Mouse (Mus musculus) inflammation-experienced regulatory T-cells, adult 16 weeks (primary cell): ENCODE measurements around the gene Csk. TPM values are rescaled to one million over a fixed set of nuclear protein-coding genes. Genes with fewer than 3 reads are reported as not detected.

Experiments used
- polyA plus RNA-seq: library from polyadenylated mRNA; unstranded; fragments of 100-300 nt; shearing (Covaris generic); gene quantifications from one replicate; pipeline ENCODE4 v1.2.1, GENCODE M21; 2017

The Csk gene
- polyA plus RNA-seq: 193 TPM

GRCm38 (mm10) chr9:57653283-57653682, at the start of gene Csk:
TSS of gene Csk (minus strand) at chr9:57653631.

GRCm38 (mm10) chr9:57687751-57688150, 34.3 kb upstream of the Csk start, which contains the start of gene Cyp1a1:
TSS of gene Cyp1a1 (plus strand) at chr9:57687928.

GRCm38 (mm10) chr9:57683520-57683919, 30.1 kb upstream of the Csk start, which contains the start of gene Cyp1a2:
TSS of gene Cyp1a2 (minus strand) at chr9:57683703.

GRCm38 (mm10) chr9:57620674-57621073, 32.8 kb downstream of the Csk start, which contains the start of gene Lman1l:
TSS of gene Lman1l (minus strand) at chr9:57620774.

GRCm38 (mm10) chr9:57606139-57606851, 47.1 kb downstream of the Csk start, which contains the start of gene Cplx3:
TSS of gene Cplx3 (minus strand) at chr9:57606281.

GRCm38 (mm10) chr9:57589224-57590126, 64.0 kb downstream of the Csk start, which contains the start of gene Ulk3:
TSS of gene Ulk3 (plus strand) at chr9:57589452.

Other genes with a start within 250 kb of the Csk start
- 185 TPM for gene Ppcdc, start 213.5 kb downstream of the Csk start, polyA plus RNA-seq
- 0.73 TPM for gene Scamp5, start 185.6 kb downstream of the Csk start, polyA plus RNA-seq
- not detected for gene Rpp25, start 149.6 kb downstream of the Csk start, polyA plus RNA-seq
- 235 TPM for gene Cox5a, start 132.4 kb downstream of the Csk start, polyA plus RNA-seq
- gene Fam219b, start 116.1 kb downstream of the Csk start, polyA plus RNA-seq: 16.4 TPM
- gene Mpi, start 100.9 kb downstream of the Csk start, polyA plus RNA-seq: 22.8 TPM
- 121 TPM for gene Scamp2, start 92.7 kb downstream of the Csk start, polyA plus RNA-seq
- gene Ulk3, start 64.2 kb downstream of the Csk start, polyA plus RNA-seq: 98.6 TPM
- not detected for gene Cplx3, start 47.4 kb downstream of the Csk start, polyA plus RNA-seq
- 0.20 TPM for gene Lman1l, start 32.9 kb downstream of the Csk start, polyA plus RNA-seq
- not detected for gene Cyp1a2, start 30.1 kb upstream of the Csk start, polyA plus RNA-seq
- 1.0 TPM for gene Cyp1a1, start 34.3 kb upstream of the Csk start, polyA plus RNA-seq
- gene Edc3, start 54.9 kb upstream of the Csk start, polyA plus RNA-seq: 58.7 TPM
- 183 TPM for gene Clk3, start 112.2 kb upstream of the Csk start, polyA plus RNA-seq
- 56.3 TPM for gene Arid3b, start 183.2 kb upstream of the Csk start, polyA plus RNA-seq